Mouse (Mus musculus) adrenal gland, adult 18-20 months (tissue): ENCODE results near the gene Rhbdd1. TPM values are rescaled to one million over a fixed set of nuclear protein-coding genes. Genes with fewer than 3 reads are reported as not detected.

Experiments
- DNase-seq, 2 experiments: peaks; one replicate each; pipeline ENCODE4 v3.0.0; 2021 to 2022; ENCODE audit warnings: low spot score in 2 of 2
- total RNA-seq, 2 experiments: library from RNA; stranded (reverse); gene quantifications; 1 replicate in 1 of 2; 2 replicates in 1 of 2; pipeline ENCODE4 v1.2.3; 2021

Gene Rhbdd1
- total RNA-seq, 2 experiments from 2014 or later: 22.7 to 35.3 TPM

- no peak for DNase-seq
Measured at GRCm38 (mm10) chr1:82361240-82361639, 45.0 kb downstream of the Rhbdd1 start.

- no peak for DNase-seq
Measured at GRCm38 (mm10) chr1:82362165-82362564, 45.9 kb downstream of the Rhbdd1 start.

GRCm38 (mm10) chr1:82364047-82364446 is 47.8 kb downstream of the Rhbdd1 start:
- no peak for DNase-seq

GRCm38 (mm10) chr1:82364468-82364867 is 48.2 kb downstream of the Rhbdd1 start:
- no peak for DNase-seq

GRCm38 (mm10) chr1:82371636-82372428 is 55.6 kb downstream of the Rhbdd1 start:
- DNase-seq: no peak

- DNase-seq: no peak
Measured at GRCm38 (mm10) chr1:82373924-82374323, 57.7 kb downstream of the Rhbdd1 start.

GRCm38 (mm10) chr1:82374831-82375358 is 58.6 kb downstream of the Rhbdd1 start:
- DNase-seq: no peak

- no peak for DNase-seq
Measured at GRCm38 (mm10) chr1:82375452-82375851, 59.2 kb downstream of the Rhbdd1 start.

- DNase-seq: no peak
Measured at GRCm38 (mm10) chr1:82381946-82382345, 65.7 kb downstream of the Rhbdd1 start.

- no peak for DNase-seq
Measured at GRCm38 (mm10) chr1:82384106-82384505, 67.9 kb downstream of the Rhbdd1 start.

- DNase-seq: no peak
Measured at GRCm38 (mm10) chr1:82385054-82385453, 68.8 kb downstream of the Rhbdd1 start.

GRCm38 (mm10) chr1:82385827-82386230 is 69.6 kb downstream of the Rhbdd1 start:
- DNase-seq: no peak

GRCm38 (mm10) chr1:82386814-82387771 is 70.8 kb downstream of the Rhbdd1 start:
- DNase-seq: no peak

- DNase-seq: no peak
Measured at GRCm38 (mm10) chr1:82389371-82389770, 73.1 kb downstream of the Rhbdd1 start.

- DNase-seq: no peak
Measured at GRCm38 (mm10) chr1:82395371-82395770, 79.1 kb downstream of the Rhbdd1 start.

- DNase-seq: no peak
Measured at GRCm38 (mm10) chr1:82407786-82408185, 91.5 kb downstream of the Rhbdd1 start.

GRCm38 (mm10) chr1:82409271-82409670 is 93.0 kb downstream of the Rhbdd1 start:
- no peak for DNase-seq

- DNase-seq: no peak
Measured at GRCm38 (mm10) chr1:82410548-82410947, 94.3 kb downstream of the Rhbdd1 start.

GRCm38 (mm10) chr1:82411521-82411920 is 95.3 kb downstream of the Rhbdd1 start:
- DNase-seq: no peak

- no peak for DNase-seq
Measured at GRCm38 (mm10) chr1:82412085-82412484, 95.8 kb downstream of the Rhbdd1 start.

GRCm38 (mm10) chr1:82414434-82415045 is 98.3 kb downstream of the Rhbdd1 start:
- DNase-seq: no peak
